Mouse (Mus musculus) heart, embryonic 13.5 days (tissue): ENCODE results near the gene Atp6v0a1. TPM values are rescaled to one million over a fixed set of nuclear protein-coding genes. Genes with fewer than 3 reads are reported as not detected.

Experiments
- ATAC-seq: fragments of 200-750 bp; cut with Nextera tagmentation; 2 replicates; pipeline ENCODE4 v1.8.0; 2017; ENCODE audit warnings: moderate TSS enrichment; ENCODE audit not compliant: insufficient number of reproducible peaks, low FRiP score, low TSS enrichment; ENCODE audit errors: extremely low read depth
- H3K27ac ChIP-seq: fragments of 300-500 bp; sonication (generic); replicated peaks from 2 replicates; pipeline ENCODE4 v1.5.1; 2015; ENCODE audit warnings: moderate library complexity, mild to moderate bottlenecking, inconsistent platforms
- H3K27me3 ChIP-seq: fragments of 300-500 bp; sonication (generic); replicated peaks from 2 replicates; pipeline ENCODE4 v1.6.1; 2015; ENCODE audit warnings: mild to moderate bottlenecking, inconsistent platforms
- H3K36me3 ChIP-seq: fragments of 300-500 bp; sonication (generic); 2 replicates; pipeline ENCODE4 v1.6.1; 2015; ENCODE audit warnings: mild to moderate bottlenecking, inconsistent platforms
- H3K4me1 ChIP-seq: fragments of 300-500 bp; sonication (generic); 2 replicates; pipeline ENCODE4 v1.6.1; 2015; ENCODE audit warnings: inconsistent platforms
- H3K4me2 ChIP-seq: fragments of 300-500 bp; sonication (generic); 2 replicates; pipeline ENCODE4 v1.6.1; 2015; ENCODE audit warnings: inconsistent platforms, mild to moderate bottlenecking, moderate library complexity
- H3K4me3 ChIP-seq: fragments of 300-500 bp; sonication (generic); 2 replicates; pipeline ENCODE4 v1.5.1; 2015; ENCODE audit warnings: moderate library complexity, mild to moderate bottlenecking, inconsistent platforms
- H3K9ac ChIP-seq: fragments of 300-500 bp; sonication (generic); 2 replicates; pipeline ENCODE4 v1.6.1; 2015; ENCODE audit warnings: inconsistent platforms, mild to moderate bottlenecking, moderate library complexity
- H3K9me3 ChIP-seq: fragments of 300-500 bp; sonication (generic); 2 replicates; pipeline ENCODE4 v1.6.1; 2016; ENCODE audit warnings: inconsistent platforms
- WGBS: fragments of 180-500 bp; shearing (Covaris S2); methylation state at CpG from one replicate; pipeline ENCODE4 v1.1.7; 2015; ENCODE audit warnings: mixed read lengths; 5-methylcytosine and 5-hydroxymethylcytosine counted together
- polyA plus RNA-seq: library from polyadenylated mRNA; unstranded; fragments of >200 nt; fragmentation: Nextera tagmentation; extraction: Ambion mirVana; gene quantifications from 2 replicates; pipeline ENCODE4 v1.2.1, GENCODE M21; 2015

Gene Atp6v0a1
- polyA plus RNA-seq, 1 experiment from 2014 or later, result 54.9 TPM

GRCm38 (mm10) chr11:101030136-101030807 is 21.0 kb downstream of the Atp6v0a1 start:
- peaks cover 35% of the 10 kb centered on the region for H3K4me1 ChIP-seq
- peak overlapping the region; percentile 16 for H3K4me2 ChIP-seq
- H3K36me3 ChIP-seq, result peaks cover 89% of the 10 kb centered on the region
- no peak overlapping the region for H3K4me3 ChIP-seq
- H3K9me3 ChIP-seq, result no peaks in the 10 kb centered on the region
- H3K27me3 ChIP-seq, result no peaks in the 10 kb centered on the region
- H3K27ac ChIP-seq, result peak overlapping the region; percentile 92
- no peak for ATAC-seq
- WGBS, result 50% methylated on average over 10 of the region's 10 CpGs
- peak overlapping the region; percentile 42 for H3K9ac ChIP-seq

DNA sequence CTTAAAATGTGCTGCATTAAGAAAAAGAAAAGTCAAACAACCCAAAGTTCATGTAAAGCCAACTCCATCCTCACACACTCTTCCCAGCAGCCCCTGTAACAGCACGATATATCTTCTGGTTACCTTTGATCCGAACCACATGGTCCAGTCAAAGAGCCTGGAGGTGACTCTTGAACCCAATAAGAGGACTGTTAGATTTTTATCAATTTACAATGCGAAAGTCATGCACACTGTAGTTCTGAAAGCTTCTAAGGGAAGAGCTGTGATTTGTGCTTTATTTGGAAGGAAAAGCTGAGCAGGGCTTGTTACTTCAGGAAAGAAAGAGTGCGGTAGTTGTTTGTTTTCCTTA is 21.5 kb downstream of the Atp6v0a1 start:
- no peak for ATAC-seq
- peaks cover 89% of the 10 kb centered on the region for H3K36me3 ChIP-seq
- peaks cover 35% of the 10 kb centered on the region for H3K4me1 ChIP-seq

GRCm38 (mm10) chr11:101031470-101031869 is 22.2 kb downstream of the Atp6v0a1 start:
- ATAC-seq, result no peak
- Histone ChIP-seq H3K9me3 (no peaks in the 10 kb centered on the region), H3K4me3 (no peak overlapping the region), H3K36me3 (peaks cover 89% of the 10 kb centered on the region), H3K4me2 (no peak overlapping the region), H3K27ac (peak overlapping the region; percentile 92; the same call in 1 of the 2 replicates), H3K27me3 (no peaks in the 10 kb centered on the region), H3K4me1 (peaks cover 35% of the 10 kb centered on the region), H3K9ac (no peak overlapping the region)
- 100% methylated on average over 1 of the region's 1 CpGs for WGBS

More for the DNA sequence above, 21.5 kb downstream of the Atp6v0a1 start:
- Histone ChIP-seq H3K4me3 (no peak overlapping the region), H3K27ac (peak overlapping the region; percentile 92), H3K27me3 (no peaks in the 10 kb centered on the region), H3K4me2 (peak overlapping the region; percentile 16), H3K9ac (no peak overlapping the region), H3K9me3 (no peaks in the 10 kb centered on the region)
- WGBS, result 69% methylated on average over 4 of the region's 4 CpGs

- no peak overlapping the region for H3K9ac ChIP-seq
- ATAC-seq, result no peak
- H3K4me1 ChIP-seq, result peaks cover 21% of the 10 kb centered on the region
- peaks cover 96% of the 10 kb centered on the region for H3K36me3 ChIP-seq
- H3K9me3 ChIP-seq, result no peaks in the 10 kb centered on the region
- no peak overlapping the region for H3K4me3 ChIP-seq
- H3K27me3 ChIP-seq, result no peaks in the 10 kb centered on the region
- 90% methylated on average over 17 of the region's 17 CpGs for WGBS
- no peak overlapping the region for H3K27ac ChIP-seq
- H3K4me2 ChIP-seq, result no peak overlapping the region
Observed at GRCm38 (mm10) chr11:101033856-101034500, 24.7 kb downstream of the Atp6v0a1 start.

DNA sequence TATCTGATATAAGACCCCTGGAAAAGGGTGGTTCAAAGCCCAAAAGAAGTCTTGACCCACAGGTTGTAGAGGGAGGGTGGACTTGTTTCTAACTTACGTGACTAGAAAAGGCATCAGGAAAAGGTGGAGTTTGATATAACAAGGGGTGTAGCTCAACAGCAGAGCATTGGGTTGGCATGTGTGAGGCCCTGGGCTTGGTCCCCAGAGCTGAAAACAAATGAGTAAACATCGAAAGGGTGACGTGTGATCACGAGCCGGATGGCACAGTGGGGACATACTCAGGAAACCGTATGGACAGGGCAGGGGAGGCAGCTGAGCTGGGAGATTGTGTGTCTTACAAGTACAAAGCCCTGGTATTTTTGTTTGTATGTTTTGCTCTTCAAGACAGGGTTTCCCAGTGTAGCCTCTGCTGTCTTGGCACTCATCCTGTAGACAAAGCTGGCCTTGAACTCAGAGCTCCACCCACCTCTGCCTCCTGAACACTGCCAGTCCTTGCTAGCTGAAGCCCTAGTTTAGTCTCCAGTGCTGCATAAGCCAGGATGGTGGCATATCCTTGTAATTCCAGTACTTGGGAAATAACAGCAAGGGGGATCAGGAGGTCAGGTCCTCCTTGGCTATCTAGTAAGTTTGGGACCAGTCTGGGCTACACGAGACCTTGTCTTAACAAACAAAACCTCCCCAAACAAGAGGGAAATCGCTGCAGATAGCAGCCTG is 25.5 kb downstream of the Atp6v0a1 start:
- peaks cover 97% of the 10 kb centered on the region for H3K36me3 ChIP-seq
- H3K4me1 ChIP-seq, result peaks cover 15% of the 10 kb centered on the region
- no peak overlapping the region for H3K27ac ChIP-seq
- H3K4me3 ChIP-seq, result no peak overlapping the region
- H3K27me3 ChIP-seq, result no peaks in the 10 kb centered on the region
- no peak overlapping the region for H3K4me2 ChIP-seq
- no peak for ATAC-seq
- H3K9ac ChIP-seq, result no peak overlapping the region
- H3K9me3 ChIP-seq, result no peaks in the 10 kb centered on the region
- WGBS, result 91% methylated on average over 8 of the region's 8 CpGs

- Histone ChIP-seq H3K36me3 (peaks cover 98% of the 10 kb centered on the region), H3K27ac (no peak overlapping the region), H3K9ac (no peak overlapping the region), H3K4me3 (no peak overlapping the region), H3K4me2 (no peak overlapping the region), H3K4me1 (peaks cover 9% of the 10 kb centered on the region), H3K27me3 (no peaks in the 10 kb centered on the region), H3K9me3 (no peaks in the 10 kb centered on the region)
- WGBS, result 86% methylated on average over 4 of the region's 4 CpGs
- no peak for ATAC-seq
Observed at GRCm38 (mm10) chr11:101035328-101035695, 26.1 kb downstream of the Atp6v0a1 start.

DNA sequence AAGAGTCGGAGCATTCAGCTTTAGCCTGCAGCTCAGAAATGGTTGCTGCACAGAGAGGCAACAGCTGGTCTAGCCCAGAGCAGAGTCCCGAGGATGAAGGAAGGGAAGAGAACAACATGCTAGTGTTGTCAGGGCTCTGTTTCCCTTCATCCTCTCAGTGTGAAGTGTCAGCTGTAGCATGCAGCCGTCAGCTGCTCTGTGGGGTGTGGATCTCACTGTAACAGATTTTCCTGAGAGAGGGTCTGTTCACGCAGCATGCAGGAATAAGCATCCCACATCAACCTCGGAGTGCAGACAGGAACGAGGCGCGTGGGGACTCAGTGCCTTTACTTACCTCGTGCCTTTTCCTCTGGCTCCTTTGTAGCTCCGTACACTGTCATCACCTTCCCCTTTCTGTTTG is 28.5 kb downstream of the Atp6v0a1 start:
- H3K4me1 ChIP-seq, result no peaks in the 10 kb centered on the region
- WGBS, result 71% methylated on average over 10 of the region's 10 CpGs
- H3K9me3 ChIP-seq, result no peaks in the 10 kb centered on the region
- peaks cover 100% of the 10 kb centered on the region for H3K36me3 ChIP-seq
- no peak overlapping the region for H3K4me2 ChIP-seq
- no peak overlapping the region for H3K27ac ChIP-seq
- no peak overlapping the region for H3K4me3 ChIP-seq
- H3K27me3 ChIP-seq, result no peaks in the 10 kb centered on the region
- H3K9ac ChIP-seq, result no peak overlapping the region
- no peak for ATAC-seq

DNA sequence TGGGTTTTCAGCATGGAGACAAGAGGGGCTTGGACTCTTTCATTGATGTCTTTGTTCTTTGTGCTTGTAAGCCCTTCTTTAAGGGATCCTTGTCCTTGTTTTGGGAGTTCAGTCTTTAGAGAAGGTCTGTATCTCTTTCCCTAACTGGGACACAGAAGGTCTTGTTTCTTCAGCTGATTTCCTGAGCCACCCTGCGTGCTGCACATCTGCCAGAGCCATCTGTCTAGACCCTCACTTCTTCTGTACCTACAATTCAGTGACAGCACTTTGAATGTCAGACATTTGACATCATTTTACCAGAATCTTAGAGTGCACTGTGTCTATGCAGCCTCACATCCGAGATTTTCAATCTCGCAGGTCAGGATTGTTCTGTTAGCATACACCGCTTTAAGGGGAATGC is 36.6 kb downstream of the Atp6v0a1 start:
- ATAC-seq, result no peak
- no peak overlapping the region for H3K4me3 ChIP-seq
- no peak overlapping the region for H3K4me2 ChIP-seq
- peaks cover 100% of the 10 kb centered on the region for H3K36me3 ChIP-seq
- no peaks in the 10 kb centered on the region for H3K9me3 ChIP-seq
- 0 out of 2 replicates have a peak overlapping the region, but pooled peaks have one; percentile 10 for H3K9ac ChIP-seq
- 81% methylated on average over 4 of the region's 4 CpGs for WGBS
- H3K4me1 ChIP-seq, result peaks cover 12% of the 10 kb centered on the region
- H3K27ac ChIP-seq, result no peak overlapping the region
- no peaks in the 10 kb centered on the region for H3K27me3 ChIP-seq

DNA sequence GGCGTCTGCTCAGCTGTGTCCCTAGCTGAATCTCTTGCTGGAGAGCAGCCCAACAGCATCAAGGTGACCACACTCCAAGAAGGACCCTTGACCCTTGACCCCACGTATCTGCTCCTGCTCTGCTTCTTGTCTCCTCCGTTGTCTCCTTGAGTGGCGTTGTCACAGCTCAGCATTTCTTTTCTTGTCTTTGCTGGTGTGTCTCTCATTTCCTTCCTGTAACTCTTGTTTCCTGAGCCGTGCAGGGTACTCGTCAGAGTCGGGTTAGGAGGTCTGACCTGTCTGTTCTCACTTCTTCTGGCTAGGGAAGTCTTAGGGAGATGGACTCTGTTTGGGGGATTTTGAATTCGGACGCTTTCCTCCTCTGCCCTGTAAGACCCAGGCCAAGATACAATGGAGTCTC is 37.2 kb downstream of the Atp6v0a1 start:
- H3K4me2 ChIP-seq, result no peak overlapping the region
- no peak overlapping the region for H3K9ac ChIP-seq
- H3K9me3 ChIP-seq, result no peaks in the 10 kb centered on the region
- no peak overlapping the region for H3K4me3 ChIP-seq
- peaks cover 100% of the 10 kb centered on the region for H3K36me3 ChIP-seq
- ATAC-seq, result no peak
- H3K27ac ChIP-seq, result peak overlapping the region; percentile 48; the same call in 1 of the 2 replicates
- peaks cover 18% of the 10 kb centered on the region for H3K4me1 ChIP-seq
- WGBS, result 35% methylated on average over 9 of the region's 9 CpGs
- no peaks in the 10 kb centered on the region for H3K27me3 ChIP-seq

- WGBS, result 76% methylated on average over 3 of the region's 3 CpGs
- no peak overlapping the region for H3K9ac ChIP-seq
Observed at GRCm38 (mm10) chr11:101047502-101047901, 38.2 kb downstream of the Atp6v0a1 start.

GRCm38 (mm10) chr11:101050359-101050758 is 41.1 kb downstream of the Atp6v0a1 start:
- 84% methylated on average over 9 of the region's 9 CpGs for WGBS
- peaks cover 100% of the 10 kb centered on the region for H3K36me3 ChIP-seq

More at GRCm38 (mm10) chr11:101047502-101047901, 38.2 kb downstream of the Atp6v0a1 start:
- H3K9me3 ChIP-seq, result no peaks in the 10 kb centered on the region
- ATAC-seq, result no peak
- H3K4me1 ChIP-seq, result peaks cover 21% of the 10 kb centered on the region
- no peak overlapping the region for H3K4me3 ChIP-seq
- H3K36me3 ChIP-seq, result peaks cover 100% of the 10 kb centered on the region
- no peaks in the 10 kb centered on the region for H3K27me3 ChIP-seq
- no peak overlapping the region for H3K4me2 ChIP-seq
- H3K27ac ChIP-seq, result no peak overlapping the region

More at GRCm38 (mm10) chr11:101050359-101050758, 41.1 kb downstream of the Atp6v0a1 start:
- no peak for ATAC-seq
- H3K4me1 ChIP-seq, result peaks cover 26% of the 10 kb centered on the region
- no peaks in the 10 kb centered on the region for H3K27me3 ChIP-seq
- H3K9me3 ChIP-seq, result peaks cover 4% of the 10 kb centered on the region; the same call in 1 of the 2 replicates
- no peak overlapping the region for H3K4me2 ChIP-seq
- no peak overlapping the region for H3K4me3 ChIP-seq
- H3K9ac ChIP-seq, result no peak overlapping the region
- no peak overlapping the region for H3K27ac ChIP-seq
